Mouse (Mus musculus) adrenal gland, adult 2 months (tissue): Measurements from ENCODE around the gene Rorb. TPM values are rescaled to one million over a fixed set of nuclear protein-coding genes. Genes with fewer than 3 reads are reported as not detected.

Source experiments
- DNase-seq: peaks from one replicate; pipeline ENCODE4 v3.0.0; 2021
- polyA plus RNA-seq: library from polyadenylated mRNA; depleted of rRNA; stranded (reverse); fragments of >200 nt; gene quantifications from 2 replicates; pipeline ENCODE4 v1.2.3, GENCODE M21; 2012
- total RNA-seq, 2 experiments: library from RNA; stranded (reverse); gene quantifications; 2 replicates each; pipeline ENCODE4 v1.2.3; 2021

The Rorb gene
- total and polyA plus RNA-seq, 3 experiments: 0.04 to 0.49 (median 0.41) TPM

- no peak for DNase-seq
Observed at GRCm38 (mm10) chr19:19005144-19005543, 105.9 kb downstream of the Rorb start.

DNA sequence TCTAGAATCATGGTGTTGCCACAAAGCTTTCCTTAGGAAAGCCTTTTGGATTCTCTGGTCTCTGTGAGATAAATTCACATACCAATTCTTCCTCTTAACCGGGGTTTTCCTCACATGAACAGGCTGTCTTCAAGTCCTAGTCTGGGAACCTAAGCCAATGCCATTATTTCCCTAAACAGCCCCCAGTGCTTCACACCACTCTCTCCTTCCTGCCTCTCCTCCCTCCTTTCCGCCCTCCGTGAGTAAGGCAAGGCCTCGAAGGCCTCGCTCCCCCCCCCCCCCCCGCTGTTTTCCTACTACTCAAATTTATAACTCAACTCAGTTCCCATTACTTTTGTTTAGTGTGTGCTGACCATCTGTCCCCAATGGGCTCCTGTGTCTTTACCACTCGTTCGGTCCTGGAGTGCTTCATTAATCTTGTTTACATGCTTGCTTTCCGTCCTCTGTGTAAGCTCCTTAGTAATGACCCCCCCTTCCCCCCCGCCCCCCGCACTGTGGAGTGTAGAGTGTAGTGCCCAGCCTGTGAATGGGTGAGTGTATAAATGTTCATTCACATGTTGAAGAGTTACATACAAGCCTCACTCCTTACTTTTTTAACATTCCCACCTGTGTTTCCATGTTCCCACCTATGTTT, 106.9 kb downstream of the Rorb start:
- no peak for DNase-seq

GRCm38 (mm10) chr19:18998966-18999365, 112.0 kb downstream of the Rorb start:
- DNase-seq: no peak

- no peak for DNase-seq
Observed at GRCm38 (mm10) chr19:18997711-18998110, 113.3 kb downstream of the Rorb start.

GRCm38 (mm10) chr19:18979996-18980395, 131.0 kb downstream of the Rorb start:
- DNase-seq: peak; percentile 64

DNA sequence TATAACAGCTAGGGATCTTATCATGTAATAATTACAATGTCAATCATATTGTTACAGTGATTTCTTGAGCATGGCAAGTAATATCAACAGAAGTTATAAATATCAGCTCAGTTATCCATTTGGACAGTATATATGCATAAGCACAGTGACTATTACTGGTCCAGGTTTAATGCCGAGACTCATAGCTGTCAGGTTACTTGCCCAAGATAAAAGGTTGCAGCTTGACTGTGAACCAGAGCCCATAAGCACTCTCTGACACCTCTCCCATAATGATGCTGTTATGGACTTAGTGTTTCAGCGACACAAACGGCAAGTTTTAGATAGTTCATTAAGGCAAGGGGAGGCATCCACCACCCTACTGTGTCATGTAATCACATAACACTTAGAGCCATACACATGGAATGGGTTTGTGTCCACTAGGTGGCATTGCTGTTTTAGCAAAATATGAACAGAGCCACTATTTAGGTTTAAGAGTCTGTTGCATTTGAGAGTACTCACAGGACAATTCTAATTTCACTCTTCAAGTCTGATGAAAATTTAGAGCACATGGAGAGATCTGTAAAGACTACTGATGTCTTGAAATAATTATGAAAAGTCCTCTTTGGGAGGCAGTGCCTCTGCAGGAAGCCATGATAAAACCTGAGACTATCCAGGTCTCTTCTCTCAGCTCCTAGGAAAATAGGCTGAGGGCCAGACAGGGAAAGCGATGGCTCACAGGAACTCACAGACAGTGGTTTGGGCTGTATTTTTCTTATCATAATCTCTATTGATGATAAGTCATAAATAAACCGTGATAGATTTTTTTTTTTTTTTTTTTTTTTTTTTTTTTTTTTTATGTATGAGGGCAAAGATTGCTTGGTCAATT, 136.0 kb downstream of the Rorb start:
- peak; percentile 21 for DNase-seq

GRCm38 (mm10) chr19:18969386-18969785, 141.6 kb downstream of the Rorb start:
- DNase-seq: no peak

GRCm38 (mm10) chr19:18967307-18967706, 143.7 kb downstream of the Rorb start:
- DNase-seq: no peak

DNA sequence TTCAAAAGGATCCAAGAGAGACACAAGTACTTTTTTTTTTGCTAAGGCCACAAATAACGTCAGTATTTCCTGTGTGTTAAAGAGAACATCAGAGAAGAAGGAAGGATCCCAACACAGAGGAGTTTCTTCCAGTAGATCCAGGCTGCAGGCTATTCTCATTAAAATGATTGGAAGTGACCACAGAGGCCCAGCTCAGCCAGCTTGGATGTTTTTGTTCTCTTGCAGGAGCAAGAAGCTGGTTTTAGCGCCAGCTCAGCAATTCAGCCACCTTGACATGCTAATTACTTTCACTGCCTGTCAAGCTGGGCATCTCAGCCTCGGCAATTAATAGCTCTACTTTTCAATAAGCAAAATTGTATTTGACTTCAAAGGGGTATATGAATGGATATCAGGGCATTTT, 151.1 kb downstream of the Rorb start:
- no peak for DNase-seq

DNA sequence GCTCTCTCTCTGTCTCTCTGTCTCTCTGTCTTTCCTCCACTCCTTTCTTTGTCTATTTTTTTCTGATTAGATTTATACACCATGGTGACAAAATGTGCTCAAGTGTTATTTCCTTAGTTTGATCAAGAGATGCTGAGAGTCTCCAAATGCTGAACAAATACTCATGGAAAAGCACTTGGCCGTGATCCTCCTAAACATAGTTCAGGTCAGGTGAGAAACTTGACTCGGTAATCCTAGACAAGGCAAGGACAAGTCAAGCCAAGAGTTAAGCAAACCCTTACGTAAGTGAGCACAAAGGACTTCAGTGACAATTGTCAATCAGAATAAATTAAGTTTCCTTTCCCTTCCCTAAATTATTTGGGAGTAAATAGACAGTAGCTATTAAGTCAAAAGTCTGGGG, 158.2 kb downstream of the Rorb start:
- no peak for DNase-seq

DNA sequence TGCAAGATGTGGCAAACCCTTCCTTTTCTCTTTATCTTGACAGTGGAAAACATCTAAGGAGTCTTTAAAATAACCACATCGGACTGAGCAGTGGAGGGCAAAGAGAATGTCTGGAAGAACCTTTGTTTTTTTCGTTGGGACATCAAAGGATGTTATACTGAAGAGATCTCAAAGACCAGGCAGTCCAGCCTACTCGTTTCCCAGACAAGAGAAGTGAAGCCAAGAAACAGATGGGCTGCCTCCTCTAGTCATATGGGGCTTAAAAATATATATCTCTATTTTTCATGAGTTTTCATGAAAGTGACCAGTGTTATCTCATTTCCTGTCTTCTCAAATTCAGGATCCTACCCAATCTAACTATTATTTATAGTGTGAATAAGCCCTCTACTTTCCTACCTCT, 163.8 kb downstream of the Rorb start:
- no peak for DNase-seq

GRCm38 (mm10) chr19:18945265-18945664, 165.7 kb downstream of the Rorb start:
- no peak for DNase-seq

GRCm38 (mm10) chr19:18941391-18941790, 169.6 kb downstream of the Rorb start:
- DNase-seq: no peak

DNA sequence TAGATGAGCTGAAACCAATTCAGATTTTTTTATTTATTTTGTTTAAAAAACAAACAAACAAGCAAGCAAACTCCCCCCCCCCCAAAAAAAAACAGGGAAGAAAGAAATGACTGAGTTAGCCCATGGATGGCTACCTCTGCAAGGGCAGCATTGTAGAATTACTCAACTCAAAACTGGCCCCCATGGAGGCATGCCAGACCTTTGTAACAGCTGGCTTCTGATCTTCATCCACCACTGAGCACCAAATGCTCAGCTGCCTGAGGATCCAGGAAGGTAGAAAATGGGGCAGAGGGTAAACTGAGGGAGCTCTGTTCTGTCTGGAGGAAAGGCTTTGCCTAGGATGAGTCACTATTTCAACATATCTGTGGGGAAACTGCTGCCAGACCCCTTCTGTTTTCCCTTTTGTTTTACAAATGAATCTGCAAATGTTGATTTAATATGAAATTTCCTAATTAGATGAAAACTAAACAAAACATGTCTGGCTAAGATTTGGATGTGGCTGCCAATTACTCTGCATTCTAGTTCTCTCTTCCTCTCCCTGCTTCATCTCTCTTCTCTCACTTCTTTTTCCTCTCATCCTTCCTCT, 199.1 kb downstream of the Rorb start:
- peak; percentile 37 for DNase-seq

GRCm38 (mm10) chr19:18909641-18910040, 201.4 kb downstream of the Rorb start:
- DNase-seq: no peak

GRCm38 (mm10) chr19:18905511-18905910, 205.5 kb downstream of the Rorb start:
- no peak for DNase-seq

- DNase-seq: no peak
Observed at GRCm38 (mm10) chr19:18902694-18903067, 208.3 kb downstream of the Rorb start.

GRCm38 (mm10) chr19:18902041-18902693, 208.8 kb downstream of the Rorb start:
- DNase-seq: no peak

GRCm38 (mm10) chr19:18898238-18898637, 212.8 kb downstream of the Rorb start:
- DNase-seq: no peak

- peak; percentile 57 for DNase-seq
Observed at GRCm38 (mm10) chr19:18890216-18890615, 220.8 kb downstream of the Rorb start.

DNA sequence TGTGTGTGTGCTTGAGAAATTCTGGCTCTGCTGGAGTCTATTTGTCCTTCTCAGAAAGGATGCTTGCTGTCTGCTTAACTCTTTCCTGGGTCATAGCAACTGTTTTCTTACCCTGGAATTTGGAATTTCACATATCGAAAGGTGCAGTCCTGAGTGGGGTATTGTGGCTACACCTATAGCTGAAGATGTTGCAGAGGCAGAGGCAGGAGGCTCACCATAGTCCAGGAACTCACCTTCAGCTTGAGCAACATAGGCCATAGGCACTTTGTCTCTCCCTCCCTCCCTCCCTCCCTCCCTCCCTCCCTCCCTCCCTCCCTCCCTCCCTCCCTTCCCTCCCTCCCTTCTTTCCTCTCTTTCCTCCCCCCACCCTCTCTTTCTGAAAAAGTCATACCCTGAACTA, 221.4 kb downstream of the Rorb start:
- no peak for DNase-seq

GRCm38 (mm10) chr19:18889117-18889627, 221.8 kb downstream of the Rorb start:
- peak; percentile 12 for DNase-seq
